Mouse (Mus musculus) liver, adult 2 months (tissue): ENCODE measurements around the gene Lman1l. TPM values are rescaled to one million over a fixed set of nuclear protein-coding genes. Genes with fewer than 3 reads are reported as not detected.

Source experiments
- DNase-seq: peaks from one replicate; pipeline ENCODE4 v3.0.0-alpha.2; 2011; ENCODE audit warnings: low read depth, low spot score; ENCODE audit errors: extremely low read depth
- H3K27ac ChIP-seq: fragments of 200-500 bp; replicated peaks from 2 replicates; pipeline ENCODE4 v1.5.1; 2012; ENCODE audit warnings: low read depth, mild to moderate bottlenecking, control low read depth, inconsistent platforms, low read length; ENCODE audit not compliant: insufficient read depth
- H3K27me3 ChIP-seq: fragments of 200-500 bp; 2 replicates; pipeline ENCODE4 v1.6.1; 2012; ENCODE audit warnings: mild to moderate bottlenecking, moderate library complexity, low read length, inconsistent platforms; ENCODE audit not compliant: control insufficient read depth, insufficient read depth
- H3K36me3 ChIP-seq: fragments of 200-500 bp; 2 replicates; pipeline ENCODE4 v1.6.1; 2012; ENCODE audit warnings: low read length, inconsistent platforms; ENCODE audit not compliant: control insufficient read depth, insufficient read depth
- H3K4me1 ChIP-seq: fragments of 200-500 bp; 2 replicates; pipeline ENCODE4 v1.6.1; 2011; ENCODE audit warnings: low read length; ENCODE audit not compliant: control insufficient read depth, insufficient read depth
- H3K4me3 ChIP-seq: fragments of 200-500 bp; 2 replicates; pipeline ENCODE4 v1.5.1; 2011; ENCODE audit warnings: low read depth, mild to moderate bottlenecking, control low read depth, low read length, moderate library complexity; ENCODE audit not compliant: insufficient read depth
- H3K79me2 ChIP-seq: fragments of 200-500 bp; 2 replicates; pipeline ENCODE4 v1.6.1; 2012; ENCODE audit warnings: inconsistent platforms, mild to moderate bottlenecking, low read length, moderate library complexity; ENCODE audit not compliant: control insufficient read depth, insufficient read depth
- H3K9ac ChIP-seq: fragments of 200-500 bp; 2 replicates; pipeline ENCODE4 v1.6.1; 2012; ENCODE audit warnings: low read depth, mild to moderate bottlenecking, control low read depth, inconsistent platforms, low read length
- CTCF ChIP-seq: fragments of 200-500 bp; IDR thresholded peaks from 2 replicates; pipeline ENCODE4 v1.5.1; 2011; ENCODE audit warnings: low read depth, low read length, control low read depth
- POLR2A ChIP-seq: fragments of 200-500 bp; IDR thresholded peaks from 2 replicates; pipeline ENCODE4 v1.6.1; 2011; ENCODE audit warnings: low read length, control low read depth; ENCODE audit not compliant: insufficient read depth; ENCODE audit errors: extremely low read depth
- WGBS: fragments of 180-500 bp; shearing (Covaris S2); methylation state at CpG from one replicate; pipeline ENCODE4 v1.1.7; 2018; 5-methylcytosine and 5-hydroxymethylcytosine counted together
- polyA plus RNA-seq: library from polyadenylated mRNA; depleted of rRNA; stranded (reverse); fragments of >200 nt; gene quantifications from 2 replicates; pipeline ENCODE4 v1.2.3, GENCODE M21; 2012
- total RNA-seq: library from RNA; depleted of rRNA; stranded (reverse); fragments of >200 nt; gene quantifications from 2 replicates; pipeline ENCODE4 v1.2.3, GENCODE M21; 2014

The Lman1l gene
- total and polyA plus RNA-seq, 2 experiments: not detected

DNA sequence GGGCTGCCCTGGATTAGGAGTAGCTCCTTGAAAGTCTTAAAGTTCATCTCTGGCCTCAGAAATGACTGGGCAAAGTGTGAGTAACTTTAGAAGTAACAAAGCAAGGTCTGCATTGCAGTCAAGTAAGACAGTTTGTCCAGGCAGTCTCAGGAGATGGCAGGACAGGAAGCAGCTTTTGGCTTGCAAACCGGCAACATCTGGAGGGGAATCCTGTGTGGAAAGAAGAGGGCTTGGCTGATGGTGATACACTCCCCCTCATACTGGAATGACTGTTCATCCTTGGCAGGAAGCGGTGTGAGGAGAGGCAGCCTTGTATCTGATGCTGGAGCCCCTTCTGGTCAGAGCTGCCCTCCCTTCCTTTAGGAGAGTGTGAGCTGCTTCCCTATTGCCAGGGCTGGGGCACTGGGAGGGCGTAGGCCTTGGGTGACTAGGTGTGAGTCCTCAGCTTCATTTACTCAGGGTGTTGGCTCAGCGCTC lies 57.6 kb downstream of the Lman1l start:
- Histone ChIP-seq H3K27ac (no peak overlapping the region), H3K4me1 (peaks cover 11% of the 10 kb centered on the region), H3K9ac (no peak overlapping the region), H3K27me3 (no peaks in the 10 kb centered on the region), H3K36me3 (no peaks in the 10 kb centered on the region; the same call in 1 of the 2 replicates), H3K79me2 (peaks cover 28% of the 10 kb centered on the region; the same call in 1 of the 2 replicates), H3K4me3 (no peak overlapping the region)
- DNase-seq: no peak
- TF ChIP-seq POLR2A (no peak), CTCF (no peak)
- WGBS: 69% methylated on average over 4 of the region's 4 CpGs

DNA sequence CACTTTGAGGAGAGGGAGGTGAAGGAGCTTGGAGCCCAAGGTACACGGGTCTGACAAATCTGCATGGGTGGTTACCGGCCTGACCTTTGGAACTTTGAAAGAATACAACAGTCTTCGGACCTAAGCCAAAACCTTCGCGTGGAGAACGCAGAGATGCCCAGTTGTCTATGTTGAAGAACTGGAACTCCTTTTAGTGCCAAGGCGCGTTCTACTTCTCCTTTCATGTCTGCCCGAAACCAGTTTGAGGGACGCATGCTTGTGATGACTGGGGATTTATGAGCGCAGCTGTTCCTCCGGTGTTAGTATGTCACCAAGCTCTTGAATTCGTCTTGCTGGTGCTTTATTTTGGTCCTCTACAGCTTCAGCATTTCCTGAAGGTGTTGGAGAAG lies 58.9 kb downstream of the Lman1l start:
- TF ChIP-seq CTCF: no peak
- no peak for TF ChIP-seq POLR2A
- Histone ChIP-seq H3K36me3 (no peaks in the 10 kb centered on the region), H3K79me2 (peaks cover 22% of the 10 kb centered on the region; the same call in 1 of the 2 replicates), H3K4me3 (no peak overlapping the region; the same call in 1 of the 2 replicates), H3K9ac (no peak overlapping the region), H3K4me1 (peaks cover 11% of the 10 kb centered on the region), H3K27me3 (no peaks in the 10 kb centered on the region), H3K27ac (no peak overlapping the region)
- DNase-seq: no peak
- WGBS: 63% methylated on average over 13 of the region's 13 CpGs

DNA sequence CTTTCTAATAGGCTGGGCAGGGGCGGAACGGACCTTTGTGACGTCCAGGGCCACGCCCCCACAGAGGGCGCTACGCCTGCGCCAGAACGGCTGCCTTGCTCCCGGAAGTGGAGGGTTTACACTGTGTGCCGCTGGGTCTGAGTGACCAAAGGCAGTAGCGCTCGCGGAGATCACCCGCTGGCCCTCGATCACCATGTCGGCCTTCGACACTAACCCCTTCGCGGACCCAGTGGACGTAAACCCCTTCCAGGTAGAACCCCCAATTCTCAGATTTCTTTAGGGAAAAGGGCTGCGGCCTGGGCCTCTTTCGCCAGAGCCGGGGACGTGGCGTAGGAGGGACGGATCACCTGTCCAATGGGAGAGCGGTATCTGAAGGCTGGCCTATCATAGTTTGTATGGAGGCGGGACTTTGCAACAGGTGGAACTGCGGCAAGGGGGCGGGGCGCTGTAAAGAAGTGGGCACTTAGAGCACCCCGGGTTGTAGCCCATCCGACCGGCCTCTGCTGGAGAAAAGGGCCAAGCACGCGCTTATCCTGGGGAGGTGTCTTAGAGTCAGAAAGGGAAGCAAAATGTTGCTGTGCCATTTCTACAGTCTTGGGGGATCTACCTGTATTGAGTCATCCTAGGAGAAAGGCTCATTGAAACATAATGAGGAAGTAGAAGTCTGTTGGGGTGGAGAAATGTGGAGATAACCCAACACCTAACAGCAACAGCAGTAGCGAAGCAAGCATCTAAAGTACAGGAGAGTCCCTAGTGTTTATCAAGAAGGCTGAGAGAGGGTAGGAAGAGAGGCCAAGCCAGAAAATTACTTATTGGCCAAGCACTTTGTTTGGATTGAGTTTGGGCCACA lies 59.5 kb downstream of the Lman1l start, which contains the start of gene Scamp2:
TSS of gene Scamp2 (plus strand) at position 83 of the 850 bp plus-strand sequence.
- peak; percentile 89 for DNase-seq
- Histone ChIP-seq H3K27ac (peak within 1 kb of the TSS; percentile 79), H3K27me3 (no peaks in the 10 kb centered on the region), H3K9ac (peak within 1 kb of the TSS; percentile 73), H3K79me2 (peaks cover 22% of the 10 kb centered on the region; the same call in 1 of the 2 replicates), H3K36me3 (no peaks in the 10 kb centered on the region), H3K4me3 (peak within 1 kb of the TSS; percentile 69), H3K4me1 (peaks cover 9% of the 10 kb centered on the region)
- TF ChIP-seq CTCF: no peak
- TF ChIP-seq POLR2A: peak; percentile 72
- under 1% methylated on average over 37 of the region's 37 CpGs for WGBS

DNA sequence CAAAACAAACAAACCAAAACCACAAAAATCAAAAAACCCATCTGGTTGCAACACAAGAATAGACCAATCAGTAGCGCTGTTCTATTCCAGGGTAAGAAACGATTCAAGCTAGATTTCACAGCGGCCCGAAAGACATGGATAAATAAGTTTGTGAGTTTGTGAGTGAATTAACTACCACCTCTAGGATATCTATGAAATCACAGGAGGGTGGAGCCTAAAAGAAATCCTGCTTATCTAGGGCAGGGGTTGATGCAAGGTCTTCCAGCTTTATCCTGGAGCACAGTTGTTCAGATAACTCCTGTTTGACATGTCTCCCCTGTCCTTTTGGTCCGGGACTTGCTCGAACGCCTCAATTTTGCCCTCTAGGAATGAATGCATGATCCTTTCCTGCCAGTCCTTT lies 60.3 kb downstream of the Lman1l start:
- H3K36me3 ChIP-seq: no peaks in the 10 kb centered on the region
- no peak overlapping the region; the same call in 1 of the 2 replicates for H3K4me3 ChIP-seq
- no peak for TF ChIP-seq CTCF
- TF ChIP-seq POLR2A: no peak
- peaks cover 15% of the 10 kb centered on the region; the same call in 1 of the 2 replicates for H3K79me2 ChIP-seq
- 20% methylated on average over 7 of the region's 7 CpGs for WGBS
- DNase-seq: no peak
- no peak overlapping the region for H3K27ac ChIP-seq
- H3K4me1 ChIP-seq: peaks cover 6% of the 10 kb centered on the region
- H3K27me3 ChIP-seq: no peaks in the 10 kb centered on the region
- H3K9ac ChIP-seq: no peak overlapping the region

DNA sequence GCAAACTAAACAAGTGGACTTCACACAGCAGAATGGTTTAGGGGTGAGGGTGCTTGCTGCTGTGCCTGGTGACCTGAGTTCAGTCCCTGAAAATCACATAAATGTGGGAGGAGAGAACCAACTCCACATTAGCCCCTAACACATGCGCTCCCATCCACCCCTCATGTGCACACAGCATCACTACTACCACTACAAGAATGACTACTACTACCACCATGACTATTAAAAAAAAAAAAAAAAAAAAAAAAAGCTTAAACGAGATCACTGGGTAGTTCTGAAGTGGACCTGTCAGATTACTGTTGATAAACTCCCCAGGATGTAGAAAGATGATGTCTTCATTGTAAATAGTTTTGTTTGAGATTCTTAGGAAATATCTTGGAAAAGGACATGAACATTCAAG lies 61.0 kb downstream of the Lman1l start:
- Histone ChIP-seq H3K27ac (no peak overlapping the region), H3K4me1 (peaks cover 6% of the 10 kb centered on the region), H3K27me3 (no peaks in the 10 kb centered on the region), H3K79me2 (peaks cover 11% of the 10 kb centered on the region; the same call in 1 of the 2 replicates), H3K9ac (no peak overlapping the region), H3K36me3 (no peaks in the 10 kb centered on the region), H3K4me3 (no peak overlapping the region)
- 71% methylated on average over 2 of the region's 2 CpGs for WGBS
- TF ChIP-seq CTCF: no peak
- no peak for TF ChIP-seq POLR2A
- no peak for DNase-seq

DNA sequence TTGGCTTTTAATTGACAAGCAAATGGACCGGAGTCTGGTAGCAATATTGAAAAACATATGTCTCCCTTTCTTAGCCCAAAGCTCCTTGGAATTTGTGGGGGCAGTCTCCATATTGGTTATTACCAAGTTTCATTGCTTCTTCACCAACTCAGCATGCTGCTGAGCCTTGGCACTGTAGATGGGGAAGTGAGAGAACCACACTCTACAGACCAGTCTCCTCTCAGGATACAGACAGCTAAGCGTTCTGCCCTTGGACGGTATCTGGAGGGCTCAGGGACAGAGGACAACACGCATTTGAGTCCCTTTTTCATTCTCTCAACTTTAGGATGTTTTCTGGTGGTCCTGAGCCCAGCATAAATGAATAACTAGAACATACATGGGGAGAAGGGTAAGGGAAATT lies 61.9 kb downstream of the Lman1l start:
- H3K4me3 ChIP-seq: no peak overlapping the region
- H3K9ac ChIP-seq: no peak overlapping the region
- H3K79me2 ChIP-seq: peaks cover 11% of the 10 kb centered on the region; the same call in 1 of the 2 replicates
- no peaks in the 10 kb centered on the region for H3K27me3 ChIP-seq
- no peaks in the 10 kb centered on the region for H3K36me3 ChIP-seq
- H3K27ac ChIP-seq: no peak overlapping the region
- DNase-seq: no peak
- peaks cover 6% of the 10 kb centered on the region for H3K4me1 ChIP-seq
- TF ChIP-seq CTCF: no peak
- TF ChIP-seq POLR2A: no peak
- WGBS: 80% methylated on average over 4 of the region's 4 CpGs
